In the genomic region with DNA sequence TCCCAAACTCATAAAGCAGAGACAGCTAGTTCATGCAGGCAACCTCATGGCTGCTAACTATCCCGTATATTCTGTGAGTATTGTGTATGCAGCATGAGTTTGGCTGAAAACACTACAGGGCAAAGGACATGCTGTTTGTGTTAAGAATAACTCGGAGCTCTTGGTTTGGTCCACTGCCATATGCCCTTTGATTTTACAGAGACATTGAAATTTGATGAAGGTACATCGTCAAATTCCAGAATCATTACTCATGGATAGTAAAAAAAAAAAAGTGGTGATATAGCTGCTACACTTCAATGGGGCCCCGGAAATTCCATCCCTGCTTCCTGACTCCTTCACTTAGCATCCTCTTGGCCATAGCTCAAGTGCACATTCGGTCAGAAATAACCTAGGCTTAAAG, we compare ENCODE assay signal across 25 mouse cellular contexts.
DNase-seq lines count a peak whose midpoint lies in the region; ATAC-seq and TF ChIP-seq lines count a peak whose summit lies in the region.
"Had no signal": no experiment of that assay in that cellular context is flagged by ENCODE, and none has a peak within 500 bp of the region (broad histone marks: within the 10 kb centered on the region; RNA-seq: fewer than 3 reads in every experiment).

No protein-coding gene starts in this region.

- no peak overlapping the region for H3K4me2 ChIP-seq in kidney, embryonic 16.5 days (replicated peaks; ENCODE audit: low read depth, low read length)
- no peak overlapping the region for H3K4me2 ChIP-seq in stomach, postnatal 0 days (replicated peaks; ENCODE audit: low read depth)
- H3K4me2 ChIP-seq: embryonic facial prominence, embryonic 15.5 days; hindbrain, embryonic 14.5 days; liver, embryonic 15.5 days; midbrain, embryonic 11.5 days; neural tube, embryonic 15.5 days had no signal

- H3K4me3 ChIP-seq in kidney, adult 2 months (ENCODE audit: insufficient read depth, low read depth, low read length), result no peak overlapping the region
- H3K4me3 ChIP-seq in kidney, embryonic 16.5 days (ENCODE audit: low read length), result no peak overlapping the region
- no peak overlapping the region for H3K4me3 ChIP-seq in C2C12 (ENCODE audit: insufficient read depth, poor library complexity, severe bottlenecking)
- H3K4me3 ChIP-seq in stomach, postnatal 0 days (ENCODE audit: low read depth, low read length), result no peak overlapping the region
- H3K4me3 ChIP-seq: embryonic facial prominence, embryonic 15.5 days; gastrocnemius, adult 2 months; left cerebral cortex, adult 2 months; liver, embryonic 15.5 days; neural tube, embryonic 15.5 days had no signal

- H3ac ChIP-seq in C2C12 (ENCODE audit: control insufficient read depth, insufficient read length, low read depth), result no peak overlapping the region

- no peak overlapping the region for H3K9ac ChIP-seq in kidney, embryonic 16.5 days (replicated peaks; ENCODE audit: low read length)
- no peak overlapping the region for H3K9ac ChIP-seq in stomach, postnatal 0 days (ENCODE audit: low read length)
- H3K9ac ChIP-seq: embryonic facial prominence, embryonic 15.5 days; hindbrain, embryonic 14.5 days; liver, embryonic 15.5 days; neural tube, embryonic 15.5 days had no signal

- no peak for TF ChIP-seq EP300 in stomach, postnatal 0 days (optimal IDR thresholded peaks at IDR 0.05)

- no peaks in the 10 kb centered on the region for H3K27me3 ChIP-seq in kidney, adult 2 months (replicated peaks; ENCODE audit: control insufficient read depth, insufficient read depth, low read length)
- H3K27me3 ChIP-seq in kidney, embryonic 16.5 days (ENCODE audit: insufficient read depth, low read length), result no peaks in the 10 kb centered on the region
- no peaks in the 10 kb centered on the region for H3K27me3 ChIP-seq in C2C12 (ENCODE audit: control insufficient read depth, insufficient read depth, insufficient read length)
- no peaks in the 10 kb centered on the region for H3K27me3 ChIP-seq in stomach, postnatal 0 days (ENCODE audit: control insufficient read depth, insufficient read depth, low read length)
- H3K27me3 ChIP-seq: embryonic facial prominence, embryonic 15.5 days; liver, embryonic 15.5 days; neural tube, embryonic 15.5 days; Patski had no signal

- H3K4me1 ChIP-seq in kidney, adult 2 months (ENCODE audit: control insufficient read depth, insufficient read depth, low read length), result peaks cover 27% of the 10 kb centered on the region; the same call in 1 of the 2 replicates
- peaks cover 44% of the 10 kb centered on the region for H3K4me1 ChIP-seq in kidney, embryonic 16.5 days (ENCODE audit: insufficient read depth, low read length)
- H3K4me1 ChIP-seq in stomach, postnatal 0 days (replicated peaks; ENCODE audit: control insufficient read depth, insufficient read depth), result peaks cover 9% of the 10 kb centered on the region

- H3K9me3 ChIP-seq in kidney, embryonic 16.5 days (ENCODE audit: low read length), result no peaks in the 10 kb centered on the region
- no peaks in the 10 kb centered on the region for H3K9me3 ChIP-seq in stomach, postnatal 0 days (ENCODE audit: control insufficient read depth, low read length)
- H3K9me3 ChIP-seq: embryonic facial prominence, embryonic 15.5 days; liver, embryonic 15.5 days; neural tube, embryonic 15.5 days had no signal

- no peaks in the 10 kb centered on the region for H3K36me3 ChIP-seq in kidney, adult 2 months (ENCODE audit: control insufficient read depth, insufficient read depth, low read length)
- H3K36me3 ChIP-seq in kidney, embryonic 16.5 days (ENCODE audit: insufficient read depth, low read length), result no peaks in the 10 kb centered on the region
- no peaks in the 10 kb centered on the region for H3K36me3 ChIP-seq in C2C12 (ENCODE audit: control insufficient read depth, insufficient read depth)
- no peaks in the 10 kb centered on the region for H3K36me3 ChIP-seq in stomach, postnatal 0 days (ENCODE audit: control insufficient read depth, insufficient read depth, low read length)
- H3K36me3 ChIP-seq: embryonic facial prominence, embryonic 15.5 days; liver, embryonic 15.5 days; neural tube, embryonic 15.5 days had no signal

- peak overlapping the region; percentile 93 for H3K27ac ChIP-seq in kidney, adult 2 months (ENCODE audit: insufficient read depth, low read depth, low read length)
- H3K27ac ChIP-seq in kidney, embryonic 16.5 days (ENCODE audit: low read length), result no peak overlapping the region
- H3K27ac ChIP-seq in stomach, postnatal 0 days (replicated peaks), result no peak overlapping the region
- H3K27ac ChIP-seq: embryonic facial prominence, embryonic 15.5 days; gastrocnemius, adult 2 months; hindbrain, embryonic 14.5 days; left cerebral cortex, adult 2 months; liver, embryonic 15.5 days; neural tube, embryonic 15.5 days had no signal

- WGBS in kidney, adult 2 months, result 27% methylated on average over 5 of the region's 5 CpGs
- WGBS in kidney, embryonic 16.5 days, result 42% methylated on average over 5 of the region's 5 CpGs
- 47% methylated on average over 5 of the region's 5 CpGs for WGBS in stomach, postnatal 0 days

- H3K79me3 ChIP-seq in C2C12 (ENCODE audit: low read depth), result no peaks in the 10 kb centered on the region

- no peak for ATAC-seq in kidney, embryonic 16.5 days (ENCODE audit: low FRiP score, low TSS enrichment)
- ATAC-seq in stomach, postnatal 0 days (ENCODE audit: low FRiP score, low TSS enrichment), result no peak
- ATAC-seq: CD4-positive, CD25-positive, alpha-beta regulatory T cell, adult 4 months; forebrain, embryonic 14.5 days; inflammation-experienced regulatory T-cells, adult 6 months; Patski had no signal

- no peaks in the 10 kb centered on the region for H3K79me2 ChIP-seq in C2C12 (ENCODE audit: control insufficient read depth, insufficient read depth)

- TF ChIP-seq POLR2A in kidney, adult 2 months (IDR thresholded peaks at IDR 0.05; ENCODE audit: low read depth, low read length), result no peak

- DNase-seq in kidney, adult 2 months, result peak; percentile 90
- peak; percentile 42 for DNase-seq in 3134 (ENCODE audit: extremely low read depth, insufficient read length, low spot score)
- DNase-seq in kidney, postnatal 36 days, result peak; percentile 45 to 84
- no peak for DNase-seq in stomach, postnatal 0 days (ENCODE audit: low spot score)
- DNase-seq in right cerebral cortex, adult 18-20 months, result no peak
- DNase-seq: adrenal gland, postnatal 10 days; cerebellum, adult 2 months; cerebellum, postnatal 25 days; embryo, embryonic 11 days; gastrocnemius, adult 2 months; heart, postnatal 4 days; spleen, adult 18-20 months; thymus, postnatal 25 days had no signal

- TF ChIP-seq CTCF in kidney, adult 2 months (conservative IDR thresholded peaks at IDR 0.05; ENCODE audit: insufficient read depth, insufficient read length, low read depth, low read length), result no peak
- TF ChIP-seq CTCF in C2C12 (IDR thresholded peaks at IDR 0.05; ENCODE audit: control insufficient read depth, insufficient read depth, insufficient read length), result no peak
- no peak for TF ChIP-seq CTCF in stomach, postnatal 0 days (IDR thresholded peaks at IDR 0.05; ENCODE audit: low read depth)

TF ChIP-seq in C2C12, 6 proteins besides CTCF, POLR2A, EP300 and RAD21:
- TF ChIP-seq MYOG (IDR thresholded peaks at IDR 0.05; ENCODE audit: control insufficient read depth, extremely low read depth, insufficient read length), result no peak
- TF ChIP-seq MYOD1 (IDR thresholded peaks at IDR 0.05; ENCODE audit: control insufficient read depth, insufficient read length, low read depth), result no peak
- peak; percentile 42 for TF ChIP-seq MAX (IDR thresholded peaks at IDR 0.05)
- TF ChIP-seq FOSL1 (IDR thresholded peaks at IDR 0.05; ENCODE audit: insufficient read depth, low read length, poor library complexity, severe bottlenecking), result peak; percentile 69
- no peak for TF ChIP-seq CEBPB (IDR thresholded peaks at IDR 0.05; ENCODE audit: low read depth)
- TF ChIP-seq USF1 (IDR thresholded peaks at IDR 0.05; ENCODE audit: low read depth), result no peak

Comparison
In these comparisons a context has a peak if more than half of its experiments do, and no peak if none do; other contexts are left out.
1. DNase-seq: peak in kidney, adult 2 months (single experiment), 3134 (single experiment) and kidney, postnatal 36 days (2 of 2); none in stomach, postnatal 0 days (single experiment) and right cerebral cortex, adult 18-20 months (single experiment).